Mouse (Mus musculus): Measurements from ENCODE around the gene Klhl33. TPM values are rescaled to one million over a fixed set of nuclear protein-coding genes. Genes with fewer than 3 reads are reported as not detected.
A peak's percentile ranks its signal among the peaks of the same experiment; 100 is the strongest.

Klhl33 gene
- polyA plus RNA-seq, 1 experiment from 2014 or later = 0.08 TPM

DNA sequence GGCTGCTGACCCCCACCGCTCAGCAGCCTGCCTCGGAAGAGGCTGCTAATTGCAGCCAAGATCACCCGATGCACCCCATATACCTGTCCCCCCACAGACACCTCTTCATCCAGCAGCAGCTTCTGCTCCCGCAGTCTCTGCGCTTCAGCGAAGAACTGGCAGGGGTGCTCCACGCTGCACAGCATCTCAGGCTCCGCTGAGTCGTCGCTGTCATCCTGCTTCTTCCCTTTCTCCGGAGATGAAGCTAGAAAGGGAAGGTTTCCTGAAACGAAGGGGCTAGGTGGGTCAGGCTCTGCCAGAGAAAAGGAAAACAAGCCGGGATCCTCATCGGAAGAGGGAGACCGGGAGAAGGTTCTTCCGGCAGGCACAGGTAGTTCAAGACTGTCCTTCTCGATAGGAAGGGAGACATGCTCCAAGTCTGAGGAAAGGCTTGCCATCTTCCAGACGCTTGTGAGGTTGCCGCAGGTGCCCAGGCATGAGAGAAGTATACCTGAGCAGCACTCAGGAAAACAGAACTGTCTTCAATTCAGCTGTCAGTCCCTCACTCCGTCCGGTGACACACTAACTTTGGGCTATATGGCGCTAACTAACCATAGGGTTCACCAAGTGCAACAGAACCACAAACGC lies 447 bp downstream of the Klhl33 start:
- H3K27ac ChIP-seq = no peak overlapping the region
- H3K27me3 ChIP-seq = peaks cover 26% of the 10 kb centered on the region
- peak overlapping the region; percentile 40 for H3K4me3 ChIP-seq (replicated peaks)
- H3K36me3 ChIP-seq (replicated peaks) = no peaks in the 10 kb centered on the region
- H3K4me1 ChIP-seq = peaks cover 14% of the 10 kb centered on the region
- ATAC-seq (ENCODE audit: low FRiP score) = no peak; the same call in 1 of the 2 replicates
- WGBS = 18% methylated on average over 23 of the region's 23 CpGs
- peak overlapping the region; percentile 73 for H3K4me2 ChIP-seq
- H3K9ac ChIP-seq = peak overlapping the region; percentile 51
- H3K9me3 ChIP-seq = no peaks in the 10 kb centered on the region

DNA sequence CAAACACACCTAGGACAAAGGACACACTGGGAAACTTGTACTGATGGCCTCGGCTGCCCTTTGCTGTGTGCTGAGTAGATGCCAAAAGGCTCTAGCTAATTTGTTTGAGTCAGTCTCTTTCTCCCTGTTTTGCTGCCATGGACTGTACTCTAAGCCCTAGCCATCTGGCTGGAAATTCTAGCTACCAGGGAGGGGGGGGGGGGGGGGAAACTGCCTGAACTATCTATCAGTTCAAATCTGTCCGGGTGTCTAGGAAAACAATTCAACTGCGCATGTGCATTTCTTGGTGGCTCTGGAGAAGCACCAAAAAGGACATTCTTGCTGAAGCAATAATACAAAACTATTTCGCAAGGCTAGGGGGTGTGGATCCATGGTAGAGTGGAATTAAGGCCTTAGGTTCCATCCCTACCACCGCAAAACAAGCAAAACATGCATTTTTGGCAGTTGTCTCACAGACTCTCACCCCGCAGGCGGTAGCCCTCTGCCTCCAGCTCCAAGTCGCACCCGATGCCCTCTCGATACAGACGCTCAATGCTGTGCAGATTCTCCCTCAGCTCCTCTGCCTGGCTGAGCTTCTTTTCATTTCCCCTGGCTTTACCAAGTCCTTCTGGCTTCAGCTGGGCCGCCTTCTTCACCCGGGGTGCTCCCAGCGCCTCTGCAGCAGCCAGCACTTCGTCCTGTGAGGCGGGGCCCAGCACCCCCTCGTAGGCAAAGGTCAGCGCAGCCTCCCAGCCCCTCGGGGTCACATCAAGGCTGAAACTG lies 1.1 kb downstream of the Klhl33 start:
- peak overlapping the region; percentile 73 for H3K4me2 ChIP-seq
- H3K27me3 ChIP-seq = peaks cover 26% of the 10 kb centered on the region
- no peak overlapping the region for H3K27ac ChIP-seq
- WGBS = 16% methylated on average over 19 of the region's 19 CpGs
- peak overlapping the region; percentile 40 for H3K4me3 ChIP-seq (replicated peaks)
- no peak; the same call in 1 of the 2 replicates for ATAC-seq (ENCODE audit: low FRiP score)
- H3K36me3 ChIP-seq (replicated peaks) = no peaks in the 10 kb centered on the region
- no peaks in the 10 kb centered on the region for H3K9me3 ChIP-seq
- peaks cover 14% of the 10 kb centered on the region for H3K4me1 ChIP-seq
- peak overlapping the region; percentile 51 for H3K9ac ChIP-seq

DNA sequence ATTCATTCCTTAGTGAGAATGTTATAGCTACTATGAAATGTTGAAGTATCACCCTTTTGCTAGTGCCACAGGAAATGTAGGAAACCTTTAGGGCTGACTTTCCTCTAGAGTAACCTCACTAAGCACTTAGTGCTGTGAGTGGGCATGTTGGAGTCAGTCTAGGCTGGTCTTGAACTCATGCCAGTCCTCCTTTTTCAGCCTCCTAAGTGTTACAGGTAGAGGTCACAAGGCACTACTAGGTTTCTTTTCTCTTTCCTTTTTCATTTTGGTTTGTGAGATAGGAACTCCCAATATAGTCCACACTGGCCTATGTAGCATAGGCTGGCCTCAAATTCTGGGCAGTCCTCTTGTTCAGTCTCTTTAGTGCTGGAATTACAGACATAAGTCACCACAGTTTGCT lies 1.9 kb downstream of the Klhl33 start:
- Histone ChIP-seq H3K4me1 (peaks cover 14% of the 10 kb centered on the region), H3K4me2 (no peak overlapping the region), H3K9me3 (no peaks in the 10 kb centered on the region), H3K9ac (no peak overlapping the region), H3K27me3 (peaks cover 26% of the 10 kb centered on the region), H3K36me3 (replicated peaks) (no peaks in the 10 kb centered on the region), H3K27ac (no peak overlapping the region), H3K4me3 (replicated peaks) (no peak overlapping the region)
- ATAC-seq (ENCODE audit: low FRiP score) = no peak

DNA sequence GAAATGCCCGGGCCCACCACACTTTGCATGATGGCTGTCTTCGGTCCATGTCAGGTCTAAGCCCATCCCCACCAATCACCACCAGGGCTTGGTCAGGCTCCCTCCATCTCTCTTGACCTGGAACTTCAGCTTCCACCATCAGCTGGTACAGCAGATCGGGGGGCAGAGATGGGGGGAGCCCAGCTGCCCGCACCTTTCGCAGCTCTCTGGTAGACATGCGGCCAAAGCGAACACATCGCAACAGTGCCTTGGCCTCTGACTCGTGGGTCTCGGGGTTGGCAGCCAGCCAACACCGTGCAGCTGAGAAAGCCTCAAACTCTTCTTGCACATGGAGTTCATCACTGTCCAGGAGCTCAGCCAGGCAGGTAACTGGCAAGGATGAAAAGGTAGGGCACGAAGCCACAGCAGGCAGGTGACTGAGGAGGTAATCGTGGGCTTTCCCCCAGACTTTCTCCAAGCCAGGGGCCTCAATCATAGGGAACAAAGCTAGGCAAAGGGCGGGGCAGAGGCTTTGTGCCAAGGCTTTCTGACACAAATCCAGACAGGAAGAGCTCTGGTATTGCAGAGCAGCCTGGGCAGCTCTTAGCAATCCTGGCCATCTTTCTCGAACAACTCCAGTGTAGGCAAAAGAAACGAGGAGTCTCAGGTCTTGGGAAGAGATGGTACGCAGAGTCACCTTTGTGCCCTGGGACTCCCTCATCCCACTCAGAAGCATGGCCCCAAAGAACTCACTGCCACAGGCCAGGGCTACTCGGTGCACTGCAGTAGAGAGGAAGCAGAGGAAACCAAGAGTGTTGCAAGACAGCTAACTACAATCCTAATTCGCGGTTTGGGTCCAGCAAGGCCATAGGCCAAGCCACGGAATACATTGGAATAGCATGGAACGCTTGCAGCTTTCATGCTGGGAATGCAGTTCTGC lies 4.5 kb downstream of the Klhl33 start:
- peaks cover 24% of the 10 kb centered on the region for H3K27me3 ChIP-seq
- no peak overlapping the region for H3K9ac ChIP-seq
- no peaks in the 10 kb centered on the region for H3K36me3 ChIP-seq (replicated peaks)
- peaks cover 14% of the 10 kb centered on the region for H3K4me1 ChIP-seq
- WGBS = 88% methylated on average over 22 of the region's 22 CpGs
- no peak overlapping the region for H3K27ac ChIP-seq
- ATAC-seq (ENCODE audit: low FRiP score) = no peak
- H3K4me3 ChIP-seq (replicated peaks) = no peak overlapping the region
- no peak overlapping the region for H3K4me2 ChIP-seq
- no peaks in the 10 kb centered on the region for H3K9me3 ChIP-seq

DNA sequence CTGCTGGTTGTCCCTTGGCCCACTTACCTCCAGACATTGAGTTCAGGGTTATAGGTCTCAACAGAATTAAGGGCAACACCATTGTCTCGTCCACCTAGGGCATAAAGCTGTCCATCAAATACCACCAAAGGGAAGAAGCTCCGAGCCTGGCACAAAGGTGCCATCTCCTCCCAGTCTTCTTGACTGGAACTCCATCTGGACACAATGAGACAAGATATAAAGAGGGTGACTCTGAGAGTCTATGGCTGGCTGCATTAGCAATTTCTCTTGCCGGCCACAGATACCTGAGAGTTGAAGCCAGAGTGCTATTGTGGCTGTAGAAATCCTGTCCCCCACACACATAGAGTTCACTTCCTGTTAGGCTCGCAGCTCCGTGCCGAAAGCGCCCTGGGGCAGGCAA lies 5.2 kb downstream of the Klhl33 start:
- Histone ChIP-seq H3K4me2 (no peak overlapping the region), H3K4me3 (replicated peaks) (no peak overlapping the region), H3K9ac (no peak overlapping the region), H3K36me3 (replicated peaks) (no peaks in the 10 kb centered on the region), H3K27ac (no peak overlapping the region), H3K4me1 (peaks cover 12% of the 10 kb centered on the region), H3K9me3 (no peaks in the 10 kb centered on the region), H3K27me3 (peaks cover 17% of the 10 kb centered on the region)
- 91% methylated on average over 7 of the region's 7 CpGs for WGBS
- no peak for ATAC-seq (ENCODE audit: low FRiP score)

DNA sequence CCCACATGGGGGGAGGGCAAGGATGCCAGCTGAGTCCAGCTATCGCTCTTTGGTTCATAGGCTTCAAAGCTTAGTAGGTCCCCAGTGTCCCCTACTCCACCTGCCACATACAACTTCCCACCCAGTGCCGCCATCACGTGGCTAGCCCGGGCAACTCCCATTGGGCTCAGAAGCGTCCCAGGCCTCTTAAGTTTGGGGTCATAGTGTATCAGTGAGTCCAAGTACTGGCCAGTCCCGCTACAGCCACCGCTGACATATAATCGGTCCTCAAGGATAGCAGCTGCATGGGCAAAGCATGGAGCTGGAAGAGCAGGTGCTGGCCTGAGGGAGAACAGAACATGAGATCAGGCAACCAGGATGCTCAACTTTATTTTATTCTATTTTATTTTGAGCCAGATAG lies 5.7 kb downstream of the Klhl33 start:
- H3K27ac ChIP-seq = no peak overlapping the region
- H3K4me3 ChIP-seq (replicated peaks) = no peak overlapping the region
- H3K36me3 ChIP-seq (replicated peaks) = no peaks in the 10 kb centered on the region
- ATAC-seq (ENCODE audit: low FRiP score) = no peak
- H3K9ac ChIP-seq = no peak overlapping the region
- H3K27me3 ChIP-seq = peaks cover 12% of the 10 kb centered on the region; the same call in 1 of the 2 replicates
- H3K4me2 ChIP-seq = no peak overlapping the region
- H3K4me1 ChIP-seq = peaks cover 8% of the 10 kb centered on the region
- no peaks in the 10 kb centered on the region for H3K9me3 ChIP-seq
- WGBS = 95% methylated on average over 8 of the region's 8 CpGs

DNA sequence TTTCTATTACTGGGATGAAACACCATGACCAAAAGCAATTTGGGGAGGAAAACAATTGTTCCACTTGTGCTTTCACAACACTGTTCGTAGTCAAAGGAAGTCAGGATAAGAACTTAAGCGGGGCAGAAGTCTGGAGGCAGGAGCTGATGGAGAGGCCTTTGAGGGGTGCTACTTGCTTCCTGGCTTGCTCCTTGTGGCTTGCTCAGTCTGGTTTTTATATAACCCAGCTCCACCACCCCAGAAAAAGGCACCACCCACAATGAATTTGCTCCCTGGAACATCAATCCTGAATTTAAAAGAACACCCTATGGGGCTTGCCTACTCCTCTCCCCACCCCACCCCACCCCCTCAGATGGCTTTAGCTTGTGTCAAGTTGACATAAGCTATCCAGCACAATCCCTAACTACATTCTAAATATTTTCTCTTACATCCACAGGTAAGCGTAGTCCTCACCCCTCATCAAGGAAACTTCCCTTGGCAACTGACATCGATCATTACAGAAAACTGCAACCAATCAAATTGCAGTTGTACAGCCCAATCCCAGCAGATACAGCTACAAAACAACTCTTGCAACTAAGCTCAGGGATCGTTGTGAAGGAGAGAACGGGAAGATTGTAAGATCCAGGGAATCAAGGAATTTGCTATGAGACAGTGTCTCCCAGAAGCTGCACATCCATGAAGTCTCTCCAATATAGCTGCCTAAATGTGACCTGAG lies 20.9 kb downstream of the Klhl33 start:
- WGBS = 87% methylated on average over 6 of the region's 6 CpGs
- Histone ChIP-seq H3K4me2 (no peak overlapping the region), H3K36me3 (replicated peaks) (no peaks in the 10 kb centered on the region), H3K4me3 (replicated peaks) (no peak overlapping the region), H3K9ac (no peak overlapping the region), H3K4me1 (no peaks in the 10 kb centered on the region), H3K27me3 (no peaks in the 10 kb centered on the region), H3K9me3 (no peaks in the 10 kb centered on the region), H3K27ac (no peak overlapping the region)
- no peak for ATAC-seq (ENCODE audit: low FRiP score)

DNA sequence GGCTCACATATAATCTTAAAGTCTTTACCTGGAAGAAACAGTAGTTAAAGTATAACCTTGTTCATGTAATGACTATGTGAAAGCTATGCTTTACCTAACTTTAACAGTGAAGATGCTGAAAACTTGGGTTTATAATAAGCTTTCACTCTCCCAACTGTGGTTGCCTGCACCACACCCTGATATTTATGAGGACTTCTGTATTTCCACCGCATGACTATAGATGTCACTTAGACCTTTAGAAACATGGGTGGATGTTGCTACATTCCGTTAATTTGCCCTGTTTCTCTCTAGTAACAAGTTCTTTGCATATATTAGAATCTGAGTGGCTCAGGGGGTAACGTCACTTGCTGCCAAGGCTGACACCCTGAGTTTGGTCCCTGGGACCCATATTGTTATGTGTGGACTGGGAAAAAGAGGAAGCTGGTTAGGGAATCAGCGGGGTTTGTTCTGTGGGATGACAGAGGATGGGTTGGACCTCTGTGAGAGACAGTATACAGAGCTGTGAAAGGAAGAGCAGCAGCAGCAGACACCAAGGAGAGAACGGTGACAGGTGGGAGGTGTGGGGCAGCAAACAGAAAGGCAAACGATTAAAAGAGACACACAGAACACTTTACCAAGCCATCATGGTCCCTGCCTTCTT lies 21.6 kb downstream of the Klhl33 start:
- peaks cover 2% of the 10 kb centered on the region; the same call in 1 of the 2 replicates for H3K4me1 ChIP-seq
- H3K27ac ChIP-seq = no peak overlapping the region
- no peak overlapping the region for H3K9ac ChIP-seq
- ATAC-seq (ENCODE audit: low FRiP score) = no peak
- no peak overlapping the region for H3K4me2 ChIP-seq
- 85% methylated on average over 6 of the region's 6 CpGs for WGBS
- no peaks in the 10 kb centered on the region for H3K27me3 ChIP-seq
- H3K4me3 ChIP-seq (replicated peaks) = no peak overlapping the region
- H3K36me3 ChIP-seq (replicated peaks) = no peaks in the 10 kb centered on the region
- H3K9me3 ChIP-seq = no peaks in the 10 kb centered on the region

DNA sequence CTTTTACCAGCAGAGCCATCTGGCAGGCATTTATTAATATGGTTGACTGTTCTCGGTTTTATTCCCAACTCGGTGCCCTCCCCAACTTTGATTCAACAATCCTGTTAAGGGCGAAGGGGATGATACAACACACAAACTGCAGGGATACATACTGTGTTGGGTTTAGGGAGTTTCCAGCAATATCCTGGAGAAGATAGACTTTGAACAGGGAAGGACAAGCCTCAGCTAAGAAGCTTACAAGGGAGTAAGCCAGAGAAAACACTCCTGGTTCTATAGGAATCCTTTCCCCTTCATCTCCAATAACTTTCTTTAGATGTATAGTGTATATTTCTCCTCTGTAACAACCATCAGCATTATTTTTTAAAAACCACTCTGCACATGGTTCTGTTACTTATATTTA lies 22.1 kb downstream of the Klhl33 start:
- Histone ChIP-seq H3K27ac (no peak overlapping the region), H3K9ac (no peak overlapping the region), H3K4me2 (no peak overlapping the region), H3K9me3 (no peaks in the 10 kb centered on the region), H3K4me3 (replicated peaks) (no peak overlapping the region), H3K27me3 (no peaks in the 10 kb centered on the region), H3K36me3 (replicated peaks) (no peaks in the 10 kb centered on the region), H3K4me1 (peaks cover 4% of the 10 kb centered on the region; the same call in 1 of the 2 replicates)
- 87% methylated on average over 3 of the region's 3 CpGs for WGBS
- ATAC-seq (ENCODE audit: low FRiP score) = no peak

DNA sequence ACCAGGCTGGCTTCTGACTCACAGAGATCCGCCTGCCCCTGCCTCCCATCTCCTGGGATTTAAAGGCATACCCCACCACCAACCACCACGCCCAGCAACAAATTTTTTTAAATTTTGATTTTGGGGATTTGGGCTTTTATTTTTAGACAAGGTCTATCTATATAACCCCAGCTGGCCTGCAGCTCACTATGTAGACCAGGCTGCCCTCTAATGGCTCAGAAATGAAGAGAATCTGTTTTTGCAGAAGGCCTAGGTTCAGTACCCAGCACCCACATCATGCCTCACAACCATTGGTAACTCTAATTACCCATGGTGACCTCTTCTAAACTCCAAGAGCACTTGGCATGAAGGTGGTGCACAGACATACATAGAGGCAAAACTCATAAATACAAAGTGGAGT lies 26.0 kb downstream of the Klhl33 start:
- Histone ChIP-seq H3K9me3 (no peaks in the 10 kb centered on the region), H3K27me3 (no peaks in the 10 kb centered on the region), H3K27ac (no peak overlapping the region), H3K4me1 (peaks cover 4% of the 10 kb centered on the region; the same call in 1 of the 2 replicates), H3K9ac (no peak overlapping the region), H3K4me2 (no peak overlapping the region), H3K36me3 (replicated peaks) (no peaks in the 10 kb centered on the region), H3K4me3 (replicated peaks) (no peak overlapping the region)
- no peak for ATAC-seq (ENCODE audit: low FRiP score)
- 89% methylated on average over 2 of the region's 2 CpGs for WGBS

DNA sequence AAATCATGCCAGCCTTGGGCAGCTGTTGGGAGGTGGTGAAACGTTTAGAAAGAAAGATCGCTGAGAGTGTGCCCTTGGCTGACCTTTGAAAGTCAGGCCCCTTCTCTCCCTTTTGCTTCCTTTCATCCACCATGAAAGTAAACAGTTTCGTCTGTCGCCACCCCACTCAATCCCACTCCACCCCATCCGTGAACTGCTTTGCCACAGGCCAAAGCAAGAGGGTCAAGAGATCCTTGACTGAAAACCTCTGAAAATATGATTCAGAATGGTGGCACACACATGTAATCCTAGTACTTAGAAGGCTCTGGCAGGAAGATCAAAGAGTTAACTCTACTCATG lies 26.5 kb downstream of the Klhl33 start:
- peak overlapping the region; percentile 49 for H3K4me3 ChIP-seq (replicated peaks)
- 33% methylated on average over 5 of the region's 5 CpGs for WGBS
- no peaks in the 10 kb centered on the region for H3K9me3 ChIP-seq
- no peaks in the 10 kb centered on the region for H3K27me3 ChIP-seq
- no peaks in the 10 kb centered on the region for H3K36me3 ChIP-seq (replicated peaks)
- ATAC-seq (ENCODE audit: low FRiP score) = peak; percentile 42; the same call in 1 of the 2 replicates
- peaks cover 4% of the 10 kb centered on the region; the same call in 1 of the 2 replicates for H3K4me1 ChIP-seq
- no peak overlapping the region for H3K9ac ChIP-seq
- H3K27ac ChIP-seq = no peak overlapping the region
- peak overlapping the region; percentile 66 for H3K4me2 ChIP-seq
